Mouse (Mus musculus) heart, adult 2 months (tissue): ENCODE data around the gene Gstp2. TPM values are rescaled to one million over a fixed set of nuclear protein-coding genes. Genes with fewer than 3 reads are reported as not detected.

Source experiments
- DNase-seq, 2 experiments: peaks; one replicate each; pipeline ENCODE4 v3.0.0; 2021
- H3K27ac ChIP-seq: fragments of 200-600 bp; 2 replicates; pipeline ENCODE4 v1.8.1; 2022
- H3K27me3 ChIP-seq: fragments of 200-500 bp; 2 replicates; pipeline ENCODE4 v1.6.1; 2012; ENCODE audit warnings: mild to moderate bottlenecking, low read length, inconsistent platforms, mixed read lengths; ENCODE audit not compliant: control insufficient read depth, insufficient read depth
- H3K36me3 ChIP-seq: fragments of 200-500 bp; 2 replicates; pipeline ENCODE4 v1.6.1; 2012; ENCODE audit warnings: low read length, inconsistent platforms; ENCODE audit not compliant: control insufficient read depth, insufficient read depth
- H3K4me1 ChIP-seq: fragments of 200-500 bp; 2 replicates; pipeline ENCODE4 v1.6.1; 2011; ENCODE audit warnings: low read length; ENCODE audit not compliant: control insufficient read depth, insufficient read depth
- H3K4me3 ChIP-seq: fragments of 200-600 bp; 2 replicates; pipeline ENCODE4 v1.8.1; 2022
- H3K79me2 ChIP-seq: fragments of 200-500 bp; replicated peaks from 2 replicates; pipeline ENCODE4 v1.6.1; 2012; ENCODE audit warnings: mild to moderate bottlenecking, inconsistent platforms, low read length, moderate library complexity, mixed read lengths; ENCODE audit not compliant: control insufficient read depth, insufficient read depth
- H3K9ac ChIP-seq: fragments of 200-500 bp; 2 replicates; pipeline ENCODE4 v1.6.1; 2012; ENCODE audit warnings: low read depth, mild to moderate bottlenecking, control low read depth, inconsistent platforms, low read length, mixed read lengths
- CTCF ChIP-seq: fragments of 200-600 bp; IDR thresholded peaks from 2 replicates; pipeline ENCODE4 v1.8.1; 2022; ENCODE audit warnings: antibody characterized with exemption, mild to moderate bottlenecking, moderate library complexity
- EP300 ChIP-seq: fragments of 200-500 bp; IDR thresholded peaks from 2 replicates; pipeline ENCODE4 v1.6.1; 2011; ENCODE audit warnings: low read depth, low read length, control low read depth; ENCODE audit not compliant: insufficient read depth
- POLR2A ChIP-seq: fragments of 200-500 bp; IDR thresholded peaks from 2 replicates; pipeline ENCODE4 v1.6.1; 2011; ENCODE audit warnings: mild to moderate bottlenecking, low read depth, low read length, control low read depth; ENCODE audit not compliant: insufficient read depth
- WGBS: fragments of 180-500 bp; shearing (Covaris S2); methylation state at CpG from one replicate; pipeline ENCODE4 v1.1.7; 2018; 5-methylcytosine and 5-hydroxymethylcytosine counted together
- intact Hi-C: fragments of 180-260 bp; cut with DNase I; formaldehyde crosslinking; loops from one replicate; pipeline ENCODE4 v1.15.1; 2025
- polyA plus RNA-seq: library from polyadenylated mRNA; depleted of rRNA; stranded (reverse); fragments of >200 nt; gene quantifications from 2 replicates; pipeline ENCODE4 v1.2.3, GENCODE M21; 2012
- total RNA-seq, 2 experiments: library from RNA; stranded (reverse); gene quantifications; 2 replicates each; pipeline ENCODE4 v1.2.3; 2021

Gstp2 gene
- total and polyA plus RNA-seq, 3 experiments: 38.3 to 137 (median 121) TPM

DNA sequence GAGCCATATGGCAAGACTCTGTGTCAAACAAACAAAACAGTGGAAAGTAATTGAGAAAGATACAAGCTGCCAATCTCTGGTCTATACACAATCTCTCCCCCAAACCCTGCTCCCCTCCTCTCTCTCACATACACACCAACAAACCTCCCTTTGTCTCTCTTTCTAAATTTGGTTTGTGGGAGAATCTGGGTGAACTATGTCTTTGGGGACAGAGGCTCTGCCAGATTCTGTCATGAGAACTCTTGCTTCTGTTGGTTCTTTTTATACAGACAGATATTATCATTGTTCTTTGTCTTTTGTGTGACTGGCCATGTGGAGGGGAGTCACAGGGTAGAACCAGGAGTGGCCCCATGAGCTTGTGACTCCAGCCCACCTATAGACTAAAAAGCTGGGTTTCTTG, 18.2 kb downstream of the Gstp2 start:
- no peak for DNase-seq
- intact Hi-C loops: no loop called here
- H3K9ac ChIP-seq: no peak overlapping the region

DNA sequence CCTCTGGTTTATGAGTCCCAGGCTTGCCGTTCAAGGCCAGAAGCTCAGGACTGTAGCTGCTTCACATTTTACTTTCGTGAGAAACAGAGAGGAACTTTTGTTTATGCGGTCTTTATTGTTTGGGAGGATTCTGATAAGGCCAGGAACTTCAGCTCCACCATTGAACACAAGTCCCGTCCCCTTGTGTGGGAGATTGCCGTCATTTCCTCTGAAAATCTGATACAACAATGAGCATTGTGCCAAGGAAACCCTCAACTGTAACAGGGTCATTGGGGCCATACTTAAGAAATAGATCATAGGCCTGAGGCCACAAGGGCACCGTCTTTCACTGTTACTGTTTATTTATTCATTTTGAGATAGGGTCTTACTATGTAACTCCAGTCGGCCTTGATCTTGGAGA, 22.6 kb downstream of the Gstp2 start:
- Histone ChIP-seq H3K4me1 (no peaks in the 10 kb centered on the region), H3K4me3 (no peak overlapping the region), H3K36me3 (no peaks in the 10 kb centered on the region), H3K79me2 (no peaks in the 10 kb centered on the region), H3K27ac (peak overlapping the region; percentile 36), H3K27me3 (no peaks in the 10 kb centered on the region), H3K9ac (no peak overlapping the region)
- no peak for DNase-seq
- TF ChIP-seq CTCF (no peak), EP300 (no peak), POLR2A (no peak)
- 35% methylated on average over 7 of the region's 7 CpGs for WGBS
- intact Hi-C loops: no loop called here

More for the DNA sequence above, 18.2 kb downstream of the Gstp2 start:
- Histone ChIP-seq H3K79me2 (no peaks in the 10 kb centered on the region), H3K4me3 (no peak overlapping the region), H3K27ac (no peak overlapping the region), H3K4me1 (no peaks in the 10 kb centered on the region), H3K27me3 (no peaks in the 10 kb centered on the region), H3K36me3 (no peaks in the 10 kb centered on the region)
- no peak for TF ChIP-seq EP300

DNA sequence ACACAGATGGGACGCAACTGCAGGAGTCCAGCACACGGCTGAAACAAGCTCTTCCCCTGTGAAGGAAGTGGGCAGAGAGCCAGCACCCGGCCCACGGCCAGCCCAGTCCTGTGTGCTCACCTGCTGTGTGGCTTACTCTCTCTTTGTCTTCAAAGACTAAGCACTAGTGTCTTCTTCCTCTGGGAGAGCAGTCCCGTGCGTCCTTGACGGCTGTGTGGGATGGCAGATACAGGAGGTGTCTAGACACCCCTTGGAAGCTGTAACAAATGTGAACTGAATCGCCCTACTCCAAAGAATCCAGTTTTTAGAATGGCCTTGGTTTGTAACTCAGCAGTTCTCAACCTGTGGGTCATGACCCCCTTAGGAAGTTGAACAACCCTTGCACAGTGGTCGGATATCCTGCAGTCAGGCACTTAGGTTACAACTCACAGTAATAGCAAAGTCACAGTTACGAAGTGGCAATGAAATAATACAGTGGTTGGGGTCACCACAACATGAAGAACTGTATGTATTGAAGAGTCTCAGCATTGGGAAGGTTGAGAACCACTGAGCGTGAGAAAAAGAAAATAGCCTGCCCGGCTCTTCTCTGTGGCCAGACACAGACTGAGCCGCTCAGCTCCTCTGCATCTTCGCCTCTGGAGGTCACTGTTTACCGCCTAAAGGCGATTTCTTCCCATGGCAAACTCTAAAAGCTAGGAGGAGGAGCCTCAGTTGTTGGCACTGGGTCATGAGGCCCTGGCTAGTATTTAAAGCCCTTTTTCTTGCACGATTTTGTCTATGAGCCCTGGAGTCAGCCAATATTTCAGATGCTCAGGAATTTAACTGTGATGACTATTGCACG, 26.9 kb downstream of the Gstp2 start:
- TF ChIP-seq POLR2A (0 out of 2 replicates have a peak, but pooled peaks have one; percentile 14), EP300 (peak; percentile 84; the same call in 1 of the 2 replicates), CTCF (peak; percentile 96)
- intact Hi-C loops: loop anchor here (1.0 to 5.0 kb wide), 4 partner anchors 29 to 288 kb away; partner anchors contain the start of genes Cdk2ap2, Grk2 and Pitpnm1
- DNase-seq: peak; percentile 80 to 87
- no peaks in the 10 kb centered on the region for H3K36me3 ChIP-seq
- WGBS: 15% methylated on average over 18 of the region's 18 CpGs
- H3K4me1 ChIP-seq: no peaks in the 10 kb centered on the region
- no peaks in the 10 kb centered on the region for H3K27me3 ChIP-seq
- no peak overlapping the region; the same call in 1 of the 2 replicates for H3K27ac ChIP-seq
- H3K4me3 ChIP-seq: no peak overlapping the region
- H3K79me2 ChIP-seq: no peaks in the 10 kb centered on the region
- H3K9ac ChIP-seq: no peak overlapping the region

DNA sequence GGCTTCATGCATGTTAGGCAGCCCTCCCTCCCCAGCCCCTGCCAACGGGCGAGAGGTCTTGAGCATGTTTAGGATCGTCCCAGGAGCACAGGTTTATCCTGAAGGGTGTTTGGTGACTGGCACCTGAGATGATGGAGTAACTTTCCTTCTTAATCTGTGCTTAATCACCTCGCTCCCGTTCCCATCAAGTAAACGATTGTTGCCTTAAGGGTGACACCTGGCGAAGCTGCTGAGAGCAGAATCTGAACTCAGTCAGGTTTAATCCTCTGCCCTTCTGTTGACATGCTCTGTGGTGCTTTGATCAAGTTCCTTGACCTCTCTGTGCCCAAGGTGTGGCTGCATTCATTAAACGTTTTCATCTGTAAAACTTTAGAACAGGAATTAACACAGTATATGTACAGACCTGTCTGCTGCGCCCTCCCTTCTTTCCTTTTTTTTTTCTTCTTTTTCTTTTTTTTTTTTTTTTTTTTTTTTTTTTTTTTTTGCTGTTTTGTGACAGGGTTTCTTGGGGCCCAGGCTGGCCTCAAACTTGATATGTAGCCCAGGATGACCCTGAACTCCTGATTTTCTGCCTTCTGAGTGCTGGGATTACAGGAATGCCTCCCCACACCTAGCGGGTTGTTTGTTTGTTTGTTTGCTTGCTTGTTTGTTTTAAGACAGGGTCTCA, 27.8 kb downstream of the Gstp2 start:
- Histone ChIP-seq H3K27me3 (no peaks in the 10 kb centered on the region), H3K4me1 (no peaks in the 10 kb centered on the region; the same call in 1 of the 2 replicates), H3K4me3 (no peak overlapping the region), H3K9ac (no peak overlapping the region), H3K79me2 (no peaks in the 10 kb centered on the region), H3K36me3 (no peaks in the 10 kb centered on the region), H3K27ac (no peak overlapping the region)
- no peak for DNase-seq
- TF ChIP-seq CTCF: no peak
- intact Hi-C loops: loop anchor here (5.0 kb wide), 3 partner anchors 79 to 289 kb away; partner anchors contain the start of genes Cdk2ap2, Grk2 and Pitpnm1
- WGBS: 76% methylated on average over 10 of the region's 10 CpGs

DNA sequence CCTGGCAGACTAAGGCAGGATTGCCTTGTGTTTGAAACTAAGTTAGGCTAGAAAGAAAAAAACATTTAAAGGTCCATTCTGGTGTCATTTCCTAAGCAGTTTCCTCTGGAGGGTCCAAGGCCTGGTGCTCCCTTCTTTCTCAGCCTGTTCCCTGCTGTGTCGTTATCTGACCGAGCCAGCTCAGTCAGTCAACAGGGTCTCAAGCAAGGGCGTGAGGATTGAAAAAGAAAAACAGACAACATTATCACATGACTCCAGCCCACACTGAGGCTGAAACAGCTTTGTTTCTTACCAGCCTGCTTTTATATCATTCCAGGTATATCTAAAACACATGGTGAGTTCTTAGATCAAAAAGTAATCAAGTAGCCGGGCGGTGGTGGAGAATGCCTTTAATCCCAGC, 30.2 kb downstream of the Gstp2 start:
- H3K36me3 ChIP-seq: no peaks in the 10 kb centered on the region
- intact Hi-C loops: loop anchor here (5.0 kb wide), 3 partner anchors 82 to 292 kb away; partner anchors contain the start of genes Cdk2ap2, Grk2 and Pitpnm1
- no peaks in the 10 kb centered on the region for H3K79me2 ChIP-seq
- H3K4me3 ChIP-seq: no peak overlapping the region
- no peak overlapping the region for H3K27ac ChIP-seq
- TF ChIP-seq POLR2A (no peak), EP300 (no peak), CTCF (no peak)
- DNase-seq: no peak
- peaks cover 5% of the 10 kb centered on the region for H3K4me1 ChIP-seq
- no peak overlapping the region for H3K9ac ChIP-seq
- WGBS: 73% methylated on average over 5 of the region's 5 CpGs
- no peaks in the 10 kb centered on the region for H3K27me3 ChIP-seq

DNA sequence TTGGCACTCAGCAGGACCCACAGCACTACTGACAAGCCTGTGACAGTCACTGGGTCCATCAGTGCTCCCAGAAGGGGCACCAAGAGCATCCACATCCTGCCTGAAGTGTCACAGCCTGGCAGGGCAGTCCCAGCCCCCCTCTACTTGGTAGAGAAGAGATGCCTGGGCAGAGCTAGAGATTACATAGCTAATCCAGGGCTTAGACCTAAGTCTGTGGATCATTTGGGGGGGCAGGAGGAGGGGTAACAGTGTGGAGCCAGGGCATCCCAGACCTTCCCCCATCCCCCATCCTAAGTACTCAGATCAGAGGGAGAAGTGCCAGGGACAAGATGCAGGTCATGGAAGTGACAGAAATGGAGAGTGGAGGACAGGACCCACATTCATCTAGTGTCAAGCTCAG, 31.0 kb downstream of the Gstp2 start:
- intact Hi-C loops: loop anchor here (5.0 kb wide), 3 partner anchors 82 to 292 kb away; partner anchors contain the start of genes Cdk2ap2, Grk2 and Pitpnm1
- no peak for TF ChIP-seq CTCF
- TF ChIP-seq POLR2A: no peak
- TF ChIP-seq EP300: no peak

More for the DNA sequence above, 31.0 kb downstream of the Gstp2 start:
- Histone ChIP-seq H3K79me2 (no peaks in the 10 kb centered on the region), H3K9ac (no peak overlapping the region), H3K27me3 (no peaks in the 10 kb centered on the region), H3K27ac (no peak overlapping the region), H3K4me1 (peaks cover 5% of the 10 kb centered on the region), H3K4me3 (no peak overlapping the region), H3K36me3 (no peaks in the 10 kb centered on the region)
- DNase-seq: no peak
